Mouse (Mus musculus): ENCODE measurements around the gene Pidd1. TPM values are rescaled to one million over a fixed set of nuclear protein-coding genes. Genes with fewer than 3 reads are reported as not detected.

The Pidd1 gene
- total and polyA plus RNA-seq, 3 experiments: 5.8 to 24.9 (median 7.8) TPM

DNA sequence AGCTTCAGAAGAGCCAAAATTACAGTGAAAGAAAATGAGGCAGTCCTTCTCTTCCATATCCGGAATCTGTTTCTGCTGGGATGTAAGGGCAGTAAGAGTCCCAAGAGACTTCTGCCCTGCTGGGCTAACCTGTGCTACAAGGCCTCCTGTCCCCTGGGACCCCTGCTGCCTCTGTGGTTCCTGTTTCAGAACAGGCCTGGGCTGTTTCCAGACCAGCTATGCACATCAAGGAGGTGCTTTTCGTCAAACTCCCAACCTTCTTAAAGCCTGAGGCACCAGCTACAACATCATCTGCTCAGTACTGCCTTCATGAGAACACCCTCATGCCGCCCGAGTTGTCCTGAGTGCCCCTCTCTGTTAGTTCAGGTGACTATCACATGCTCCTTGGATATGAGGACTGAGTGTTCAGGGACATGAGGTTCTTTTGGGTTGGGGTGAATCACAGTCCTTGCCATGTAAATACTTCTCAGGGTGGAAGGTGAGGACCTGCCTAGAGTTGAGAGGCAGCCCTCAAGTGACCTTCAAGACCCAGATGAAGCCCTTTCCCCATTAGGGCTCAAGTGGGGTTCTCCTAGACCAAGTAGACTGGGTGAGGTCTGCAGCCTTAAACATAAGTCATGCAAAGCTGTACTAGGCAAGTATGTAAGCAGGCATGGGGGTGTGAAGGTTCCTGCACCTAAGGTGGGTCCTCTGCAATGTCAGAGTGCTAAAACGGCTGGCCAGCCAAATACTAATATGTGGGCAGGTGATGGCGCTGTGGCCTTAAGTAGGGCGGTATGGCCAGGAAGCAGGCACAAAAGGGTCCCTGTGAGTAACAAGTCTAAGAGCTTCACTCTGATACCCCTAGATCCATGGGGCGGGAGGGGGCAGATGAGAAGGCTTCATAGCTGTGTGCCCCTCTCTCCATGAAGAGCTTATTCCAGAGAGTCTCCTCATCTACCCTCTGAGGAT is 25.8 kb downstream of the Pidd1 start:
- Histone ChIP-seq H3K9ac (ENCODE audit: insufficient read depth, low read depth) (no peak overlapping the region), H3K4me1 (ENCODE audit: control insufficient read depth in 1 of 2, insufficient read depth in 2 of 2) (peaks cover 3 to 27% of the 10 kb centered on the region in 2 experiments; a peak in 2 of 4 replicates), H3K36me3 (replicated peaks in 1 of 2; ENCODE audit: control insufficient read depth in 1 of 2, insufficient read depth in 1 of 2, low read length in 1 of 2) (no peaks in the 10 kb centered on the region), H3K9me3 (replicated peaks; ENCODE audit: low read length) (no peaks in the 10 kb centered on the region), H3K79me2 (replicated peaks; ENCODE audit: control insufficient read depth, extremely low read depth, insufficient read depth, poor library complexity, severe bottlenecking) (no peaks in the 10 kb centered on the region), H3K27ac (ENCODE audit: insufficient read depth, low read depth) (no peak overlapping the region), H3K27me3 (replicated peaks) (no peaks in the 10 kb centered on the region), H3K4me2 (ENCODE audit: insufficient read depth, low read depth, poor library complexity, severe bottlenecking) (no peak overlapping the region), H3K4me3 (replicated peaks in 1 of 3; ENCODE audit: low read depth in 2 of 3, low read length in 2 of 3, poor library complexity in 1 of 3) (no peak overlapping the region)
- TF ChIP-seq RAD21 (IDR thresholded peaks at IDR 0.05; ENCODE audit: low read depth, low read length) (peak; percentile 43), POLR2A (IDR thresholded peaks at IDR 0.05; ENCODE audit: low read depth, low read length) (no peak), USF2 (conservative IDR thresholded peaks at IDR 0.05; ENCODE audit: low read depth, low read length) (no peak), SMC3 (IDR thresholded peaks at IDR 0.05; ENCODE audit: low read depth, low read length) (peak; percentile 37), TBP (conservative IDR thresholded peaks at IDR 0.05; ENCODE audit: low read depth, low read length) (no peak), IRF4 (IDR thresholded peaks at IDR 0.05; ENCODE audit: low read depth, low read length) (0 out of 2 replicates have a peak, but pooled peaks have one; percentile 8), MEF2A (IDR thresholded peaks at IDR 0.05; ENCODE audit: borderline replicate concordance, low read depth, low read length) (no peak), MXI1 (IDR thresholded peaks at IDR 0.05; ENCODE audit: low read depth, low read length) (no peak), TCF12 (IDR thresholded peaks at IDR 0.05; ENCODE audit: low read depth, low read length) (no peak), CTCF (conservative IDR thresholded peaks at IDR 0.05 in 1 of 2, IDR thresholded peaks at IDR 0.05 in 1 of 2; ENCODE audit: low read depth in 2 of 2, low read length in 2 of 2) (peak in 1 of 2 experiments; percentile 54; a peak in 2 of 4 replicates), ZKSCAN1 (IDR thresholded peaks at IDR 0.05; ENCODE audit: borderline replicate concordance, low read depth, low read length) (no peak)
- in situ Hi-C loops (cut with MboI; ENCODE audit: low pct_ligation_motif_present, low pct_unique_long_range_greater_than_20kb, low sequenced_read_pairs) (no loop called here), dilution Hi-C loops (cut with MboI; ENCODE audit: extremely low pct_ligation_motif_present, extremely low pct_unique_long_range_greater_than_20kb, low sequenced_read_pairs) (no loop called here)
- no peak for DNase-seq (ENCODE audit: extremely low read depth)

DNA sequence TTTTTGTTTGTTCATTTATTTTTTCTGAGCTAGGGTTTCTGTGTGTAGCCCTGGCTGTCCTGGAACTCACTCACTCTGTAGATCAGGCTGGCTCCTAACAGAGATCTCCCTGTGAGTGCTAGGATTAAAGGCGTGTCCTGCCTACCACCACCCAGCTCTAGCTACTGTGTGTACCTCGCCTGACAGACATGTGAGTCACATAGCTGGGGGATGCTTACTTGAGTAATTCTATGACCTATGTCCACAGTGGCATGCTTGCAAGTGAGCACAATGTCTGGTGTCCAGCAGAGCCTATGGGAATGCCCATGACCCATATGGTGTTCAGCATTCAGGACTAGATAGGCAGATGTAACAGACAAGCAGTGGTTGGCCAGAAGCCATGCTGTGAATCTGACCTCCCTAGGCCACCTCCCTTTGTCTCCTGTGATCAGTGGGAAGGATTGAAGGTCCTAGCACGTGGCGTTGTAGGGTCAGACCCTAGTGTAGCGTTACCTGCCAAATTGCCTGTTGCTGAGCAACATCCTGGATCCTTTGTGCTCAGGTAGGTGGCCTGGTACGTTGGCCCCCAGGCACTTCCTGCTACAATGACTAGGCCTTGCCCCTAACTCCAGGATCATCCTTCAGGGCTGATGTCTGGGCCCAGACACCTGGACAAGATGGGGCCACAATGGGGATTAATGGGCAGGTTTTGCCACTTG is 27.5 kb downstream of the Pidd1 start:
- no peak overlapping the region for H3K27ac ChIP-seq (ENCODE audit: insufficient read depth, low read depth)
- H3K4me3 ChIP-seq (replicated peaks in 1 of 3; ENCODE audit: low read depth in 2 of 3, low read length in 2 of 3, poor library complexity in 1 of 3): no peak overlapping the region
- no peaks in the 10 kb centered on the region for H3K27me3 ChIP-seq (replicated peaks)
- H3K9me3 ChIP-seq (replicated peaks; ENCODE audit: low read length): no peaks in the 10 kb centered on the region
- H3K36me3 ChIP-seq (replicated peaks in 1 of 2; ENCODE audit: control insufficient read depth in 1 of 2, insufficient read depth in 1 of 2, low read length in 1 of 2): peaks cover 0 to 8% of the 10 kb centered on the region in 2 experiments
- TF ChIP-seq SIN3A (IDR thresholded peaks at IDR 0.05; ENCODE audit: low read length) (no peak), EP300 (IDR thresholded peaks at IDR 0.05; ENCODE audit: low read length) (no peak), HCFC1 (IDR thresholded peaks at IDR 0.05; ENCODE audit: low read depth, low read length) (no peak), PAX5 (IDR thresholded peaks at IDR 0.05; ENCODE audit: low read length) (no peak), KAT2A (IDR thresholded peaks at IDR 0.05; ENCODE audit: insufficient replicate concordance, low read length) (no peak), USF2 (conservative IDR thresholded peaks at IDR 0.05; ENCODE audit: low read depth, low read length) (no peak)
- H3K4me1 ChIP-seq (ENCODE audit: control insufficient read depth in 1 of 2, insufficient read depth in 2 of 2): peaks cover 3 to 35% of the 10 kb centered on the region in 2 experiments; a peak in 2 of 4 replicates
- no peak overlapping the region for H3K4me2 ChIP-seq (ENCODE audit: insufficient read depth, low read depth, poor library complexity, severe bottlenecking)
- dilution Hi-C loops (cut with MboI; ENCODE audit: extremely low pct_ligation_motif_present, extremely low pct_unique_long_range_greater_than_20kb, low sequenced_read_pairs) (no loop called here), in situ Hi-C loops (cut with MboI; ENCODE audit: low pct_ligation_motif_present, low pct_unique_long_range_greater_than_20kb, low sequenced_read_pairs) (no loop called here)
- DNase-seq (ENCODE audit: extremely low read depth): no peak
- H3K9ac ChIP-seq (ENCODE audit: insufficient read depth, low read depth): no peak overlapping the region
- no peaks in the 10 kb centered on the region for H3K79me2 ChIP-seq (replicated peaks; ENCODE audit: control insufficient read depth, extremely low read depth, insufficient read depth, poor library complexity, severe bottlenecking)

All from CH12.LX (cell line).